Mouse (Mus musculus): Measurements from ENCODE around the gene Fat3. TPM values are rescaled to one million over a fixed set of nuclear protein-coding genes. Genes with fewer than 3 reads are reported as not detected.
A peak's percentile ranks its signal among the peaks of the same experiment; 100 is the strongest.

Fat3 gene
- polyA plus RNA-seq, 1 experiment from 2014 or later, result 0.09 TPM

DNA sequence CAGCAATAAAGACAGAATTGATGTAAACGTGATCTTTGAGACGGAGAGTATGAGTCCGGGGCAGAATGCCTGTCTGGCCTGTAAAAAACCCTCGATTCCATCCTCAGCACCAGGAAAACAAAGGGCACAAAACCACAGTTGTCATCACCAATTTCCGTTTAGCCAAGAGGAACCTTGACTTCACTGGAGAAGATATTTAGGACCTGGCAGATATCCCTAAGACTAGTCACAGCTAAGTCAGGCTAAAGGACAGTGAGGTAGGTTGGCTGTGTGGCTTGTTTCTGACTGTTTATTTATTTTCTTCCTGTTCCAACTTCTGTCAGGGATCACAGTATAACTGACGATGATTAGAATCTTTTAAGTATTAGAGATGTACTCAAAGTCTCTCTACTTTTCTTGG, 427.0 kb downstream of the Fat3 start:
- in situ Hi-C loops (cut with MboI; ENCODE audit: low pct_unique_long_range_greater_than_20kb), result no loop called here
- CTCF ChIA-PET, result no interaction called here
- peak; percentile 53 for DNase-seq (ENCODE audit: low read depth, low spot score)
- peak; percentile 87 for ATAC-seq
- POLR2A ChIA-PET, result no interaction called here
- no peak for TF ChIP-seq CTCF (IDR thresholded peaks at IDR 0.05)
- no peaks in the 10 kb centered on the region for H3K27me3 ChIP-seq

DNA sequence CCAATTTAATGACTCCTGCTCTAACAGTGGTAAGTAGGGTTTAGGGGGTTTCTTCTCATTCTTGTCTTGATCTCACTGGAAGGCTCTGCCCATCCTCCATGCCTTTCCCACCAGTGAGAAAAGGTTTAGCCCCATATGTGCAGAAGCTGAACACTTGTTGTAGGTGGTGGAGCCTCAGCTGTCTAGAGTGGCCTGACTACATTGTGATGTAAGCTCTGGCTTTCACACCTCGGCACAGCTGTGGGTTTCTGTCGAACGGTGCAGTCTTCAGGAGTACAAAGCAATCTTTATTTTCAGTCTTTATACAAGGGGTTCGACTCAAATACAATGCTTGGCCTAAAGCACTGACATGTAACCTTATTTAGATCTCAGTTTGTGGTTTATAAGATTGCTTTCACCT, 437.6 kb downstream of the Fat3 start:
- POLR2A ChIA-PET, result no interaction called here
- in situ Hi-C loops (cut with MboI; ENCODE audit: low pct_unique_long_range_greater_than_20kb), result no loop called here
- no peak for ATAC-seq

DNA sequence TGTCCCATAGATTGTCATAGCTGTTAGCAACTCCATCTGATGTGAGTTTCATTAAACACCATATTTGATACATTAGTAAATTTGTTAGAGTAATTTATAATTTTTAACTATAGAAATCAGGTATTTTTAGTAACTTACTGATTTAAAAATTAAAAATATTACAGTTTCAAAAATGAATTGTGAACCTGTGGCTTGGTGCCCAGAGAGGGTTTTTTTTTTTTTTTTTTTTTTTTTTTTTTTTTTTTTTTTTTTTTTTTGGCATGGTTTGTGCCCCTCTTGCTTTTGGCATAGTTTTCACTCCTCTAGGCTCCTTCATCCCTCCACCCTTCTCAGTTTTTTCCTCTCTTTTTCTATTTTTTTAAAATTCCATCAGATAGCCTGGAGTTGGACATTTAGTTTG, 438.6 kb downstream of the Fat3 start:
- H3K27me3 ChIP-seq, result no peaks in the 10 kb centered on the region
- DNase-seq (ENCODE audit: low read depth, low spot score) (no peak), ATAC-seq (no peak)
- no peak for TF ChIP-seq CTCF (IDR thresholded peaks at IDR 0.05)
- POLR2A ChIA-PET, result no interaction called here
- in situ Hi-C loops (cut with MboI; ENCODE audit: low pct_unique_long_range_greater_than_20kb), result no loop called here
- CTCF ChIA-PET, result no interaction called here

More for the DNA sequence above, 437.6 kb downstream of the Fat3 start:
- DNase-seq (ENCODE audit: low read depth, low spot score), result no peak
- no peaks in the 10 kb centered on the region for H3K27me3 ChIP-seq
- CTCF ChIA-PET, result no interaction called here
- no peak for TF ChIP-seq CTCF (IDR thresholded peaks at IDR 0.05)

DNA sequence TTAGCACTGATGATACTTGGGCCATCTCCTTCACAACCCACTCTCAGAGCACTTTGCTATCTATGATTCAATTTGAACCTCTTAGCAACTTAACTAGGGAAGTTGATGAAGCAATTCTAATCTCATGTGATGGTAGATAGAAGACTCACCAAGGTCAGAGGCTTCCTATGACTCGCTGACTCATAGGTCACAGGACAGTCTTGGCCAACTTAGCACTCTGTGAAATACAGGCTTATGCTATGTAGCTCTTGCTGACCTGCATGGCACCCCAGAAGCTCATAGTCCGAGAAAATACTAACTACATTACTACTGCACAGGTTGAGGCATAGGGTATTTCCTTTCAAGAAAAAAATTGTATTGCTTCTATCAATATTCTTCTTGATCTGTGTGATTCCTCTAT, 454.4 kb downstream of the Fat3 start:
- in situ Hi-C loops (cut with MboI; ENCODE audit: low pct_unique_long_range_greater_than_20kb), result no loop called here
- no peak for TF ChIP-seq CTCF (IDR thresholded peaks at IDR 0.05)
- ChIA-PET POLR2A (no interaction called here), CTCF (no interaction called here)
- peaks cover 10% of the 10 kb centered on the region for H3K27me3 ChIP-seq
- DNase-seq (ENCODE audit: low read depth, low spot score) (no peak), ATAC-seq (no peak)

DNA sequence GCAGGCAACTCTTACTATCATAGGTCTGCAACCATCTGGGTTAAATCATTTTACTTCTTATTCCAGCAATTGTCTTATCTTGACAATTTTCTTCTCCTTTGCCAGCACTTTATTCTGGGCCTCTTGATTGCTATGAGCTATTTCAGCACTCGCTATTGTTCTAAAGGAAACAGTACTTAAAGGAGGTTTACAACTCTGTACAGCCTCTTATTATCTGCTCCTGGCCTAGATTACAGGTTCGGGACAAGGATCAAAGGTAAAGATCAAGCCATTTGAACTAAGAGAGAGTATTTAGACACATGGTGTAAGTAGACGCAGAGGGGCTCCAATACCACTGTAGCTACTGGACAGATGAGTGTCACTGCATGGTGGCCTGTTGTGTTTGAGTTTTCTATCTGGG, 463.7 kb downstream of the Fat3 start:
- in situ Hi-C loops (cut with MboI; ENCODE audit: low pct_unique_long_range_greater_than_20kb), result no loop called here
- ATAC-seq (no peak), DNase-seq (ENCODE audit: low read depth, low spot score) (no peak)
- H3K27me3 ChIP-seq, result no peaks in the 10 kb centered on the region
- no peak for TF ChIP-seq CTCF (IDR thresholded peaks at IDR 0.05)
- ChIA-PET POLR2A (no interaction called here), CTCF (no interaction called here)

DNA sequence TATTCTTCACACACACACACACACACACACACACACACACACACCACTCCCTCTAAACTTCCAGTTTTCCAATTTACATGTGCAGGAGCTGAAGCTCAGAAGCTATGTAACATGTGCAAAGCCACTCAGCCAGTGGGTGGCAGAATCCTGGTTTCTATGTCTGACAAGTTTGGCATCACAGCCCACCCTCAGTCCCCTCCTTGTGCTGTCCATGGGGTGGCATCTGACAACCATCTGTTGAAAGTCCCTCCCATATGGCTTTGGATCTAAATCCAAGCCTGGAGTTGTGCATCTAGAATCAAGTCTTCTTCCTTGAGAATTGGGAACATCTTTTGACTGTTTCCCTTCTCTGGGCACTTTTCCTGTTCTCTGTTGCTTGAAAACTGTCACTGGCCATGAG, 464.7 kb downstream of the Fat3 start:
- DNase-seq (ENCODE audit: low read depth, low spot score), result no peak
- no peaks in the 10 kb centered on the region for H3K27me3 ChIP-seq
- POLR2A ChIA-PET, result no interaction called here
- CTCF ChIA-PET, result no interaction called here
- ATAC-seq, result no peak
- in situ Hi-C loops (cut with MboI; ENCODE audit: low pct_unique_long_range_greater_than_20kb), result no loop called here
- TF ChIP-seq CTCF (IDR thresholded peaks at IDR 0.05), result no peak

DNA sequence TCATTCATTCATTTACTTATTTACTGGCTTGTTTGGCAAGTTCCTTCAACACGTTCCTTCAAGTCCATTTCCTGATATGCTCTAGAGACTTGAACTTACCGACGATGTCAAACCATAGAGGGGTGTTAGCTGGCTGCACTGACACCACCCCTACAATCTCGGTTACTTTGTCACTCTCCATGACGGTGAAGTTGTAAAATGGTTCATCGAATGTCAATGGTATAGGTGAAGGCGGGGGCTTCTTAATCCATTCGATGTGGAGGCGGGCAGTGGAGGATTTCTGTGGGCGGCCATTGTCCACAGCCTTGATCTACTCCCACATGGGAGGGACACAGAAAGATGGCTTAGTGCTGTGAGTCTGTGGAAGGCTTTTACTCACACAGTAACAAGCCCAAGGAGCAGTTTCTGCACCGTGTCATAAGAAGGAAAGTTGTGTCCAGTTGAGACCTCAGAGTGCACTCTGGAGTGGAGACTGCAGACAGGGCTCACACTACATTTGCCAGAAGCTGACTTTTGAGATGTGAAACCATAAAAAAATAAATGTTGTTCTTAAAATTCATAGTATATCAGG, 471.3 kb downstream of the Fat3 start:
- DNase-seq (ENCODE audit: low read depth, low spot score), result no peak
- TF ChIP-seq CTCF (IDR thresholded peaks at IDR 0.05), result no peak

DNA sequence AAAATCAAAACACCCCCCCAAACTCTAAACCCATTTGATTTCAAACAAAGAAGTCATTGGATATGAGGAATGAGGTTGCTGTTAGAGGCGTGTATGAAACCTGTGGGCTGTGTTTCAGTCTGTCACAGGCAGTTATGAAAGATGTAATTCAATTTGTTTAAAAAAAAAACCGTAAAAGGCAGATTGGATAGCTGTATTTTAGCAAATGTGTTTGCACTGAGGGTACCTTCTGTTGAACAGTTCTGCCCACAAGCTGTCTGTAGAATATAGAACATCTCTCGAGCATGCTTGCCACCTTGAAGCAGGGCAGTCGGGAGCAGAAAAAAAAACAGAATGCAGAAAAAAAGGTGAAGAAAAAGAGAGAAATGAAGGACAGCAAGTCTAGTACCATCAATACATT, 472.0 kb downstream of the Fat3 start:
- H3K27me3 ChIP-seq, result peaks cover 10% of the 10 kb centered on the region
- DNase-seq (ENCODE audit: low read depth, low spot score), result no peak
- no peak for ATAC-seq
- CTCF ChIA-PET, result no interaction called here
- in situ Hi-C loops (cut with MboI; ENCODE audit: low pct_unique_long_range_greater_than_20kb), result no loop called here
- TF ChIP-seq CTCF (IDR thresholded peaks at IDR 0.05), result no peak
- POLR2A ChIA-PET, result no interaction called here

More for the DNA sequence above, 471.3 kb downstream of the Fat3 start:
- POLR2A ChIA-PET, result no interaction called here
- in situ Hi-C loops (cut with MboI; ENCODE audit: low pct_unique_long_range_greater_than_20kb), result no loop called here
- CTCF ChIA-PET, result no interaction called here
- H3K27me3 ChIP-seq, result peaks cover 10% of the 10 kb centered on the region
- ATAC-seq, result no peak

DNA sequence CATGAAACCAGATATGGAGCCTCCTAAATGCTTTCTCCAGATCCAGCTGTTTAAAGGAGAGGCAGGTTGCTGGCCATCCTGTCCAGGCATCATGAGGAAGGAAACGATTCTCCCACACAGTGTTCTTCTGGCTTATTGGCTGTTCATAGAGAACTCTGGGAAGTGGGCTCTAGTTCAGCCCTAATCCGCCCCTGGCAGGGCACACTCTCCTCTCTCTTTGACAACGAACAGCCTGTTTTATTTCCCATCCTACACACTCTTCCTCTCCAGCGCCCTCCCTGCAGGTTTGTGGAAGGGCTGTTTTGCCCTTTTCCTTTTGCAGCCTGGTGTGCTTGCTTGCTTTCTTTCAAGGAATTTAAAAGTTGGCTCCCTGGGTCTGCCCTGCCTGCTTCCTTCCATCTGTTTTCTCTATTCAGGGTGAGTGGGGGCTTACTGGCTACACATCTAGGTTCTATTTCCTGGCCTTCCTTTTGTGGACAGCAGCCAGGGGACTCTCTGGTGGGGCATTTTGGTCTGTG, 472.6 kb downstream of the Fat3 start:
- TF ChIP-seq CTCF (IDR thresholded peaks at IDR 0.05), result no peak
- in situ Hi-C loops (cut with MboI; ENCODE audit: low pct_unique_long_range_greater_than_20kb), result no loop called here
- ATAC-seq (no peak), DNase-seq (ENCODE audit: low read depth, low spot score) (no peak)
- peaks cover 10% of the 10 kb centered on the region for H3K27me3 ChIP-seq
- POLR2A ChIA-PET, result no interaction called here
- CTCF ChIA-PET, result no interaction called here

DNA sequence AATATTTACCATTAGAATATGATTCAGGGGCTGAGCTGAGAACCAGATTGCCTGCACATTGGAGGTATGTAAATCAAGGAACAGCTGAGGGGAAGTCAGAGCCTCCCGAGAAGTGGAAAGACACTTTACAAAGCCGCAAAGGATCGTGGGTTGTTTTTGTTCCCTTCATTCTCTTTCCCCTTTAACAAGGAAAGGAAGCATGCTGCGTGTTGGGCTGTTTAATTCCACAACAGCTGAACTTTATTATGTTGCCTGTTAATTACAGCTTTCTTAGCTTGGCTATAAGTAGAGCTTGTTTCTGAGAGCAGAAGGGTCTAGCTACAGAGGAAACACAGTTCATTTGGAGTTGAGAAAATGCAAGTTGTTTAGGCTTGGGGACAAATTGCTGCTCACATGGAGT, 475.0 kb downstream of the Fat3 start:
- peaks cover 10% of the 10 kb centered on the region for H3K27me3 ChIP-seq
- in situ Hi-C loops (cut with MboI; ENCODE audit: low pct_unique_long_range_greater_than_20kb), result no loop called here
- ChIA-PET POLR2A (no interaction called here), CTCF (no interaction called here)
- DNase-seq (ENCODE audit: low read depth, low spot score) (no peak), ATAC-seq (no peak)
- no peak for TF ChIP-seq CTCF (IDR thresholded peaks at IDR 0.05)

DNA sequence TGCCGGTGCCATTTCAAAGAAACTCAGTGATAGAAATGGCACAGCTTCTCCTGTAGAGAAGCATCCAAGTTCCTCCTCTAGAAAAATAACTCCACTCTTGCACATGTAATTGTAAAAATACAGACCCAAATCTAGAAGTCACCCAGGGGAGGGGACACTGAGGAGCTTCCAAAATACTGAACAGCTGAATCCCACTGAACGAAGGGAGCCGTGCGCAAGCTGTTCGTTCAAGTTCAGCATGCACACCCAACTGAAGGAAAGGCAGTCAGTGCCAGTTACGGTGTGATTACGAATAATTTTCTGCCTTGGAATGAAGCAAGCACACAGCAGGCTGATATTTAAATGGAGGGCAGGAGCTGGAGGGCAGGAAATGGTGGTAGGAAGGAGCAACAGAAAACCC, 476.4 kb downstream of the Fat3 start:
- CTCF ChIA-PET, result interaction anchor here (1.6 kb wide), 1 partner anchor 9 kb away, joined by 5 read pairs; no protein-coding TSS in a partner anchor
- POLR2A ChIA-PET, result no interaction called here
- in situ Hi-C loops (cut with MboI; ENCODE audit: low pct_unique_long_range_greater_than_20kb), result no loop called here
- ATAC-seq, result no peak
- TF ChIP-seq CTCF (IDR thresholded peaks at IDR 0.05), result no peak
- no peak for DNase-seq (ENCODE audit: low read depth, low spot score)
- H3K27me3 ChIP-seq, result peaks cover 15% of the 10 kb centered on the region

DNA sequence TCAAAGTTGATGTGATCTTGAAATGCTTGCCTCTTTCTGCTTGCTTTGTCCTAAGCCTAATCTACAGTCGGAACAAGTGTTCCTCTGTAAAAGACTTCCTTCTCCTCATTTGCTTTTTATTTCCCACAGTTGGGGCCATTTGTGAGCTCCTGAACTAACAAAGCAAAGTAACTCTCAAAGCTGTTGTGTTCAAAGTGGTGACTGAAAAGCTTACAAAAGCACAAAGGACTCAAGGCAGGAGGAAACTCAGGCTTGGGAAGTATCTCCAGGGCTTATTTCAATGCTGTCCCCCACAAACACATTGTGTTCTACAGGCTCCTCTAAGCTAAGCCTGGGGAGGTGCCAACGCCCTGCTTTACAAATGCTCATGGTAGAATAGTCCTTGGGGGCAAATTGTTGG, 487.0 kb downstream of the Fat3 start:
- ChIA-PET POLR2A (no interaction called here), CTCF (no interaction called here)
- in situ Hi-C loops (cut with MboI; ENCODE audit: low pct_unique_long_range_greater_than_20kb), result no loop called here
- no peak for TF ChIP-seq CTCF (IDR thresholded peaks at IDR 0.05)
- ATAC-seq, result no peak
- peaks cover 13% of the 10 kb centered on the region for H3K27me3 ChIP-seq
- no peak for DNase-seq (ENCODE audit: low read depth, low spot score)
